In genomic region chr8:11743580-11743979, GRCm38 (mm10) we compare ENCODE assay signal across 23 mouse cellular contexts. TPM values are rescaled to one million over a fixed set of nuclear protein-coding genes. Genes with fewer than 3 reads are reported as not detected.
DNase-seq lines count a peak whose midpoint lies in the region; ATAC-seq and TF ChIP-seq lines count a peak whose summit lies in the region.
"Had no signal": no experiment of that assay in that cellular context is flagged by ENCODE, and none has a peak within 500 bp of the region (broad histone marks: within the 10 kb centered on the region; RNA-seq: fewer than 3 reads in every experiment).

No protein-coding gene starts in this region.

- no peak for DNase-seq in heart, embryonic 10.5 days (ENCODE audit: low spot score)
- DNase-seq in kidney, postnatal 0 days (ENCODE audit: low spot score), result peak; percentile 73
- DNase-seq in kidney, adult 9 months, result no peak
- DNase-seq in lung, postnatal 0 days (ENCODE audit: low spot score), result peak; percentile 27
- no peak for DNase-seq in lung, adult 2 months
- DNase-seq in layer of hippocampus, adult 11-12 months (ENCODE audit: low spot score), result no peak
- DNase-seq: adrenal gland, postnatal 10 days; cerebellum, adult 11 months; cerebellum, adult 8-10 months; cerebellum, postnatal 14 days; embryo, embryonic 11 days; heart, adult 18-20 months had no signal

- peak overlapping the region; percentile 57; the same call in 1 of the 2 replicates for H3K27ac ChIP-seq in heart, embryonic 10.5 days
- no peak overlapping the region for H3K27ac ChIP-seq in heart, embryonic 11.5 days (ENCODE audit: low read depth, low read length)
- H3K27ac ChIP-seq in kidney, postnatal 0 days, result no peak overlapping the region
- H3K27ac ChIP-seq in lung, postnatal 0 days (ENCODE audit: low read length), result no peak overlapping the region
- H3K27ac ChIP-seq: embryonic facial prominence, embryonic 15.5 days; forebrain, embryonic 10.5 days; hindbrain, embryonic 10.5 days had no signal

- no peak overlapping the region for H3K4me3 ChIP-seq in heart, embryonic 10.5 days
- H3K4me3 ChIP-seq in heart, embryonic 11.5 days (ENCODE audit: low read depth, low read length), result no peak overlapping the region
- H3K4me3 ChIP-seq in kidney, postnatal 0 days (replicated peaks; ENCODE audit: low read depth, low read length), result no peak overlapping the region
- H3K4me3 ChIP-seq in lung, postnatal 0 days (ENCODE audit: low read depth, low read length), result no peak overlapping the region
- no peak overlapping the region for H3K4me3 ChIP-seq in lung, adult 2 months (replicated peaks; ENCODE audit: extremely low read depth, low read depth, low read length)
- H3K4me3 ChIP-seq: embryonic facial prominence, embryonic 15.5 days; erythroblast, embryonic 14.5 days; forebrain, embryonic 10.5 days; heart, embryonic 12.5 days; hindbrain, embryonic 10.5 days had no signal

- 60% methylated on average over 10 of the region's 10 CpGs for WGBS in heart, embryonic 10.5 days
- WGBS in heart, embryonic 11.5 days (ENCODE audit: insufficient replicate concordance), result 58% methylated on average over 10 of the region's 10 CpGs
- WGBS in kidney, postnatal 0 days, result 30% methylated on average over 10 of the region's 10 CpGs
- 46% methylated on average over 10 of the region's 10 CpGs for whole genome bisulfite sequencing in lung, postnatal 0 days
- WGBS in lung, adult 2 months, result 43% methylated on average over 10 of the region's 10 CpGs

- TF ChIP-seq POLR2A in lung, adult 2 months (IDR thresholded peaks at IDR 0.05; ENCODE audit: borderline replicate concordance, extremely low read depth, low read depth, low read length), result no peak

- H3K4me1 ChIP-seq in heart, embryonic 10.5 days, result peaks cover 53% of the 10 kb centered on the region
- H3K4me1 ChIP-seq in heart, embryonic 11.5 days (ENCODE audit: control insufficient read depth, insufficient read depth, low read length), result peaks cover 38% of the 10 kb centered on the region
- no peaks in the 10 kb centered on the region for H3K4me1 ChIP-seq in kidney, postnatal 0 days (replicated peaks; ENCODE audit: insufficient read depth, low read length)
- no peaks in the 10 kb centered on the region for H3K4me1 ChIP-seq in lung, postnatal 0 days (ENCODE audit: insufficient read depth, low read depth, low read length)
- no peaks in the 10 kb centered on the region for H3K4me1 ChIP-seq in lung, adult 2 months (ENCODE audit: control insufficient read depth, insufficient read depth, low read length)

- no peak overlapping the region for H3K9ac ChIP-seq in heart, embryonic 11.5 days (ENCODE audit: low read depth, low read length)
- H3K9ac ChIP-seq in kidney, postnatal 0 days (ENCODE audit: low read depth, low read length), result no peak overlapping the region
- no peak overlapping the region for H3K9ac ChIP-seq in lung, postnatal 0 days (replicated peaks; ENCODE audit: low read depth)
- H3K9ac ChIP-seq: embryonic facial prominence, embryonic 15.5 days; heart, embryonic 12.5 days had no signal

- no peaks in the 10 kb centered on the region for H3K9me3 ChIP-seq in heart, embryonic 10.5 days
- no peaks in the 10 kb centered on the region for H3K9me3 ChIP-seq in heart, embryonic 11.5 days (replicated peaks; ENCODE audit: control insufficient read depth, low read length)
- H3K9me3 ChIP-seq in kidney, postnatal 0 days (replicated peaks; ENCODE audit: low read length), result no peaks in the 10 kb centered on the region
- H3K9me3 ChIP-seq in lung, postnatal 0 days (ENCODE audit: low read length), result no peaks in the 10 kb centered on the region
- H3K9me3 ChIP-seq: embryonic facial prominence, embryonic 15.5 days; forebrain, embryonic 10.5 days; heart, embryonic 12.5 days; hindbrain, embryonic 10.5 days had no signal

- H3K4me2 ChIP-seq in heart, embryonic 11.5 days, result no peak overlapping the region
- H3K4me2 ChIP-seq in kidney, postnatal 0 days (ENCODE audit: low read length), result no peak overlapping the region
- H3K4me2 ChIP-seq in lung, postnatal 0 days (replicated peaks; ENCODE audit: low read depth, low read length), result no peak overlapping the region
- H3K4me2 ChIP-seq: embryonic facial prominence, embryonic 15.5 days; heart, embryonic 12.5 days had no signal

- ATAC-seq in heart, embryonic 11.5 days (replicated peaks; ENCODE audit: insufficient number of reproducible peaks, low FRiP score, low TSS enrichment), result no peak
- 0 out of 2 replicates have a peak, but pooled peaks have one; percentile 41 for ATAC-seq in kidney, postnatal 0 days (replicated peaks; ENCODE audit: low FRiP score, low read depth)
- peak; percentile 60 for ATAC-seq in lung, postnatal 0 days
- ATAC-seq: forebrain, embryonic 14.5 days had no signal

- TF ChIP-seq CTCF in kidney, postnatal 0 days (IDR thresholded peaks at IDR 0.05; ENCODE audit: low read depth), result peak; percentile 13; the same call in 1 of the 2 replicates
- TF ChIP-seq CTCF in lung, postnatal 0 days (IDR thresholded peaks at IDR 0.05), result no peak
- TF ChIP-seq CTCF in lung, adult 2 months (IDR thresholded peaks at IDR 0.05; ENCODE audit: insufficient read depth, low read length), result no peak

- peaks cover 3% of the 10 kb centered on the region; the same call in 1 of the 2 replicates for H3K36me3 ChIP-seq in heart, embryonic 10.5 days
- H3K36me3 ChIP-seq in heart, embryonic 11.5 days (ENCODE audit: control insufficient read depth, insufficient read depth, low read length), result peaks cover 2% of the 10 kb centered on the region; the same call in 1 of the 2 replicates
- no peaks in the 10 kb centered on the region for H3K36me3 ChIP-seq in kidney, postnatal 0 days (ENCODE audit: insufficient read depth, low read length)
- H3K36me3 ChIP-seq in lung, postnatal 0 days (ENCODE audit: insufficient read depth, low read length), result no peaks in the 10 kb centered on the region
- H3K36me3 ChIP-seq: embryonic facial prominence, embryonic 15.5 days; heart, embryonic 12.5 days had no signal

- no peaks in the 10 kb centered on the region for H3K27me3 ChIP-seq in heart, embryonic 10.5 days (ENCODE audit: insufficient read depth, poor library complexity, severe bottlenecking)
- H3K27me3 ChIP-seq in heart, embryonic 11.5 days (ENCODE audit: control insufficient read depth, insufficient read depth, low read length), result no peaks in the 10 kb centered on the region
- no peaks in the 10 kb centered on the region for H3K27me3 ChIP-seq in kidney, postnatal 0 days (ENCODE audit: insufficient read depth, low read length)
- no peaks in the 10 kb centered on the region for H3K27me3 ChIP-seq in lung, postnatal 0 days (replicated peaks; ENCODE audit: insufficient read depth, low read length)
- H3K27me3 ChIP-seq: embryonic facial prominence, embryonic 15.5 days; heart, embryonic 12.5 days had no signal

- no peak for TF ChIP-seq EP300 in lung, postnatal 0 days (IDR thresholded peaks at IDR 0.05)

RNA-seq across cellular contexts. Expression of gene Arhgef7, which starts 16.1 kb away (rescaled TPM):
- 47.5 and 61.3 TPM in 2 replicates for polyA plus RNA-seq in heart, embryonic 10.5 days (2016; fragmentation: Nextera tagmentation; extraction: Ambion mirVana)
- 46.4 and 53.2 TPM in 2 replicates for polyA plus RNA-seq in heart, embryonic 11.5 days (2014; fragmentation: Nextera tagmentation; extraction: Ambion mirVana)
- polyA plus RNA-seq in kidney, postnatal 0 days (2015; fragmentation: Nextera tagmentation; extraction: Ambion mirVana), result 27.3 and 29.0 TPM in 2 replicates
- 31.6 and 33.2 TPM in 2 replicates for polyA plus RNA-seq in lung, postnatal 0 days (2015; fragmentation: Nextera tagmentation; extraction: Ambion mirVana)
- 50.9 and 56.2 TPM in 2 replicates for polyA plus RNA-seq in lung, adult 2 months (2012; rRNA removed)

RNA-seq across cellular contexts. Expression of gene 1700016D06Rik, which starts 42.7 kb away (rescaled TPM):
- polyA plus RNA-seq in heart, embryonic 10.5 days (2016; fragmentation: Nextera tagmentation; extraction: Ambion mirVana), result not detected in 2 replicates
- polyA plus RNA-seq in heart, embryonic 11.5 days (2014; fragmentation: Nextera tagmentation; extraction: Ambion mirVana), result not detected in 2 replicates
- polyA plus RNA-seq in kidney, postnatal 0 days (2015; fragmentation: Nextera tagmentation; extraction: Ambion mirVana), result not detected in 2 replicates
- not detected in 2 replicates for polyA plus RNA-seq in lung, postnatal 0 days (2015; fragmentation: Nextera tagmentation; extraction: Ambion mirVana)
- polyA plus RNA-seq in lung, adult 2 months (2012; rRNA removed), result not detected in 2 replicates
- polyA plus RNA-seq: brain, embryonic 14.5 days; C2C12; embryonic facial prominence, embryonic 11.5 days; embryonic facial prominence, embryonic 15.5 days; erythroblast, embryonic 14.5 days; forebrain, embryonic 10.5 days; forebrain, embryonic 14.5 days; heart, embryonic 12.5 days; heart, embryonic 16.5 days had no signal

Comparison
In these comparisons a context has a peak if more than half of its experiments do, and no peak if none do; other contexts are left out.
1. DNase-seq: peak in kidney, postnatal 0 days (single experiment) and lung, postnatal 0 days (single experiment); none in heart, embryonic 10.5 days (single experiment), kidney, adult 9 months (single experiment), lung, adult 2 months (single experiment) and layer of hippocampus, adult 11-12 months (single experiment).